Mouse (Mus musculus) c-Kit-positive CD71-negative TER-119-negative erythroid progenitor cells, embryonic 14.5 days (primary cell): ENCODE data around the gene Srarp.

Source experiments
- DNase-seq: peaks from one replicate; pipeline ENCODE4 v3.0.0-alpha.2; 2013; ENCODE audit warnings: low read depth

Srarp gene

GRCm38 (mm10) chr4:141425484-141426479, 10.1 kb downstream of the Srarp start:
- DNase-seq, result peak; percentile 60

- DNase-seq, result no peak
These were observed 12.0 kb downstream of the Srarp start for GRCm38 (mm10) chr4:141423691-141424431.

DNA sequence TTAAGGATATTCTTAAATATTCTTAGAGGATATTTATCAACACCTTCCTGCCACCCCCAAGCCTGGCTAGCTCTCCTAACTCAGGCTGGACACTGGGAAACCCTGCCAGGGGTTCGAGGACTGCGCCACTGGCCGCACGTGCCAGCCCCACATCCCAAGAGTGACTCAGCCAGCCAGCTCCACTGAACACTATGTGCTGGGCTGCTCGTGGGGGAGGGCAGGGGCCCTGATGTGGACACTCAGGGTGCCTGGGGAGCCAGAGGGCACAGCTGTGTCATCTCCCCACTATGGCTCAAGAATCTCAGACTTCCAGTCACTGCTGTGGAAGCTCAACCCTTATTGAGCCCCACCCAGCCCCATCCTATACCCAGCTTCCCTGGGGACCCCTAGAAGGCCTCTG, 12.6 kb downstream of the Srarp start:
- no peak for DNase-seq

DNA sequence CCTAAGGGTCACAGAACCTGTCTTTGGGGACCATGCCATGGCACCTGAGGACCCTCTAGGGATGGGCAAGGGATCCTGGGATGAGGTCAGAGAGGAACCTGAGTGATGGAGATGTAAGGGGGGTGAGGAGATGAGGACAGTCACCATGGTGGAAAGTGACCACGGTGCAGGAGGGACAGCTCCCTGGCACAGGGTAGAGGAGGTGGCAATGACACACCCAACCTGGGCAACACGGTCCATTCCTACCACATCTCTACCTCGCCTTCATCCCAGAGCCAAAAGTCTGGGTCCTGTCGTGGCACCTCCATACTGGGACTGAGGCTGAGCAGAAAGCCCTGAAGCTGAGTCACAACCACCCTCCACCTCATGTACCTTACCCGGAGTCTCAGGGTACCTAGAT, 13.1 kb downstream of the Srarp start:
- DNase-seq, result no peak

DNA sequence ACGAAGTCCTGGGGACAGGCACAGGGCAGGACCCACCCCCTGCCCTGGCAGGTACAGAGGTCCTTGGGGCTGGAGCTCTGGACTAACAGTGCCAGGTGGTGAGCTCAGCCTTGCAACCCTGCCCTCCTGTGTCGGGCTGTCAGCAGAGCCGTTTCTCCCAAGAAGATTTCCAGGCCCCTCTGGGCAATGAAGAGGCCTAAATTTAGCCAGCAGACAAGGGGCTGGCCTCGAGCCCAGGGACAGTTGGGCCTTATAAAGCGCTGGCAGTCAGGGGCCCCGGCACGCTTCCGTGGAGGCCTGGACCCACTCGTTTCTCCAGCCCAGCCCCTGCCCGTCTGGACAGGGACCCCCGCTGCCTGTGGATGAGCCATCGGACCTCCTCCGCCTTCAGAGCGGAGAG, 14.5 kb downstream of the Srarp start:
- DNase-seq, result no peak

DNA sequence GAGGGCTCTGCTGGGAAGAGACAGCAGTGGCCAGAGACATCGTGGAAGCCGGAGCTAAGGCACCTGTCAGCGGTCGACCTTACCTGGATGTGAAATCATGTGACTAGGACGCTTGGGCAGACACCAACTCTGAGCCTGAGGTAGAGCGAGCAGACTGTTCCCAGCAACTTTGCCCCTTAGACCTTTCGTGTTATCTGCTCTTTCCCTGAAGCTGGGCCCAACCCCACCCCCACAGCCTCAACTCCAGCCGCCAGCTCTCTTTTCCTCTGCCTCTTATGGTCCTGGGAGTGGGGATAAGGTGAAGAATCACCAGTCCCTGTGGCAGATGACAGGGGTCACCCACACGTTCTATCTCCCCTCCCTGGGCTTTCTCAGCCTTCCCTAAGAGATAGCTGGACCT, 15.0 kb downstream of the Srarp start:
- DNase-seq, result no peak

DNA sequence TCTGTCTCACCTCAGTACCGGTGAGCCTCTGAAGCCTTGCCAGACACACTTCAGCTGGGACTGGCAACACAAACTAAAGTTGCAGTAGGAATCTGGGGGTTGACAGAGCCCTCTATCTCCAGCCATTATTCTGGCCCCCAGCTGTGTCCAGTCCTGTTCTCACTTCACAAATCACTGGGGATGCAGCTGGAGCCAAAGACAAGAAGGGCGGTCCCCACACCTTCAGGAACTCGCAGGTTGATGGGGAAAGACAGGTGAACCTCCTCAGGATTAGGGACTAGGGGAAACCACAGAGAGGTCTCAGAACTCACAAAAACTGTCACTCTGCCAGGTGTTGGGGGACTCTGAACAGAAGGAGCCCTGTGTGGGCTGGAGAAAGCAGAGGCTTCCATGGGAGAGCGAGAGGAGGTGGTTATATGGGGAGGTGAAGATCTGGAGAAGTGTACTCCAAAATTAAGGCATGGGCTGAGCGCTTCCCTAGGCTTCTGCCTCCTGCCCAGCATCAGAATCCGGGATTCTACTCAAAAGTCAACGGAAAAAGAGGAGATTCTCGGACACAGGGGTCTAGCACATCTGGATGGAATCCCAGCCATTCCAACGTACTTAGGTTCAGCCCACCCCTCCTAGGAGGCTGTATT, 15.6 kb downstream of the Srarp start, which contains the start of gene Hspb7:
TSS of gene Hspb7 (plus strand) at position 588 of the 638 bp plus-strand sequence.
- no peak for DNase-seq

DNA sequence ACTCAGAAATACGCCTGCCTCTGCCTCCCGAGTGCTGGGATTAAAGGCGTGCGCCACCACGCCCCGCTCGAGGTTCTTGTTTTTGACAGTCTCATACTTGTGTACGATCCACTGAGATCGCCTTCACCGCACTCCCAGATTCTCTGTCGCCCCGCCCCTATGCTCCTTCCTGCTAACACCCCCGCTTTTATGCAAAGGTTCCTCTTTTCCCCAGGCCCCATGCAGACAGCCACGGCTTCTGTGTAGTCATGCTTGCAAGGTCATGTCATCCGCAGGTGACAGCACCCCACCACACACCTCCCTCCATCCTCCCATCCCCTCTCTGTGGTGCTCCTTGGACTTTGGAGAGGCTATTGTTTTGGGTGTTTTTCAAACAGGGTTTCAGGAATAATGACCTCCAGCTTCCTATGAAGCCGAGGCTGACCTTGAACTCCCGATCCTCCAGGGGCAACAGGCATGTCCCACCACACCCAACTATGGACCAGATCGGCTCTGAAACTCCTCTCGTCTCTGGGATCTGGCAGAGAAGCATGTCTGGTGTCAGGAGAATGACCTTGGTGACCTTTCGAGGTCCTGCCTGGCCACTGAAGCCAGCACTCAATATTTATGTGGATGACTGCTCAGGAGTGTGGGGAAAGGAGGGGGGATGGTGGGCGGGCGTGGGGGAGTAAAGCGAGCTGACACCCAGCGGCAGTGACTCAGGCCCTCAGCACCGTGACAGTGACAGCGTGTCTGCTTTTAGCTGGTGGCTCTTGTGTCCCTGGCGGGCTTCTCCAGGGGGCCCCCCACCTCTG, 16.3 kb downstream of the Srarp start:
- peak; percentile 13 for DNase-seq

DNA sequence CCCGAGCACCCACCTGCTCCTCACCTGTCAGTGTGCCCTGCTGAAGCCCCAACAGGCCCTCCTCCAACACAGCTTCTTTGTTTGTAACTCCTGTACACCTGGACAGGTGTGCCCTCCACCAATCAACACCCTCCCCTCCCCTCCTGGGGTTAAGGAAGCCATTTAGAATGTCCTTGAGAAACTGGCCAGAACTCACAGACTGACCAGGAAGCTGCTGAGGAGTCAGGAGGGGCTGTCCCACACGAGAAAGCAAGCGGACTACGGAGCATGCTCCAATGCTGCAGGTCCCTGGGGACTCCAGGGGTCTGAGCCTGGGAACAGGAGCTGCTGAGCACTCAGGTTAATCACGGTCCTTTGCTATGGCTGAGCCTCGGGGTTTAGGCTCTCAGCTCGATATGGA, 20.0 kb downstream of the Srarp start, which contains the start of gene Clcnkb:
TSS of gene Clcnkb (minus strand) at position 91 of the 400 bp plus-strand sequence.
- DNase-seq, result no peak

DNA sequence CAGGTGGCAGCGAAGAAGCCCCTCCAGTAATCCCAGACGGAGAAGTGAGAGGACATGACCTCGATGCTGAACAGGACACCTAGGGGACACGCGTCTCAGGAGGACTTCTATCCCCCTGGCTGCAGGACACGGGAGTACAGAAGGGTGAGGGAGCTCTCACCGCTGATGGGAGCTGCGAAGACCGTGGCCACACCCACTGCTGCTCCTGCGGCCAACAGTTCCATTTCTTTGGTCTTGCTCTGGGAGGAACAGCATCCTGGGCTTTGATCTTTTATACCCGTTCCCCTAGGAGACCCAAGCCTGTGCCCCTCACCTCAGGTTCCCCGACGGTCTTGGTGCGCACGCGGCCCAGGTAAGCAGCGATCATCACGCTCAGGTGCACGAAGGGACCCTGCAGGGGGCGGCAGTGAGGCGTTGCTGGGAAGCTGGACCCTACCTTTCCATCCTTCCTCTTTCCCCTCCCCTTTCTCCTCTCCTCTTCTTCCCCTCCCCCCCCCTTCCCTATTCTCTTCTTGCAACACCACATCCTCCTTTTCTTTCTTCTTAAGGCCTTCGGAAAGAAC, 24.4 kb downstream of the Srarp start:
- no peak for DNase-seq

GRCm38 (mm10) chr4:141408577-141408976, 27.3 kb downstream of the Srarp start:
- no peak for DNase-seq

DNA sequence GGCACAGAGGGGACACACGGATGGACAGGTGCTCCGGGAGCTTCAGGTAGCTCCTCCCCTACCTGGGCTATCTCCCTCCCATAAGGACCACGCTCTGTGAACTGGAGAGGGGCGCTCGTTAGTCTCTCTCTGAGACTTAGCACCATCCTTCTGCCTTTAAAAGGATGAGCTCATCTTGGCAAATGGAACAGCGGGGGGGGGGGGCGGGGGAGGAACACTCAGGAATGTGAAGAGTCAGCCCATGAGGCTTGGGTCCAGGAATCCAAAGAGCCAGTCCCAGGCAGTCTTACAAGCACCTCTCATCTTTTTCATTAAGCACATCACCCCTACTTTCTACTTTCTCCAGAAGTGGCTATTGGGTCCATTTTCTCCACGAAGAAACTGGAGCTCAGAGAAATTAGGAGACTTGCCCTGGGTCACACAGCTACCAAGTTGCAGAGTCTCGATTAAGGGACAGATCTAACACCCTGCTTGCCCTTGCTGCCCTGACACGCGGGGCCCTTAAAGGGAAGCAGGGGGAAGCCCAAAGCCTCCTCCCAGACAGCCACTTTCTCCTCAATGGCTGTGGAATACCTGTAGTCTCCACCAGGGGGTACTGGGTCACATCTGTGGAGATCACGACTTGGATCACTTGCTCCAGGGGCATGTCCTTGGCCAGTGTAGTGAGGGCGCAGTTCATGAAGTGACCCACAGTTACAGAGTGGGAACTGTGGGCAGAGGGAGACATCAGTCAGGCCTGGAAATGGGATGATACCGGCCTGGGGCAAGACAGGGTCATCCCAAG, 29.2 kb downstream of the Srarp start:
- peak; percentile 67 for DNase-seq

DNA sequence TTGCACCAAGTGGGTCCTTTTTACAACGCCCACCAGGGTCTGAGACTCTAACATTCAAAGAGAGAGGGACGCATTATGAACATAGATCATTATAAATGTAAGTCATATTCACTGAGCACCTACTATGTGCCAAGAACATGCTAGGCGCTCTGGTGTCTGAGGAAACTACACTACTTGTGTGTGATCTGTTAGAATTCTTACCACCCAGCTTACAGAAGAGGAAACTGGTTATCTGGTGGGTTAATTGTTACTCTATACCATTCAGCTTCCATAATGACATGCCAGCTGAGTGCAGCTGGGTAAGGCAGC, 30.6 kb downstream of the Srarp start:
- no peak for DNase-seq

GRCm38 (mm10) chr4:141404518-141405313, 31.2 kb downstream of the Srarp start:
- DNase-seq, result peak; percentile 70

DNA sequence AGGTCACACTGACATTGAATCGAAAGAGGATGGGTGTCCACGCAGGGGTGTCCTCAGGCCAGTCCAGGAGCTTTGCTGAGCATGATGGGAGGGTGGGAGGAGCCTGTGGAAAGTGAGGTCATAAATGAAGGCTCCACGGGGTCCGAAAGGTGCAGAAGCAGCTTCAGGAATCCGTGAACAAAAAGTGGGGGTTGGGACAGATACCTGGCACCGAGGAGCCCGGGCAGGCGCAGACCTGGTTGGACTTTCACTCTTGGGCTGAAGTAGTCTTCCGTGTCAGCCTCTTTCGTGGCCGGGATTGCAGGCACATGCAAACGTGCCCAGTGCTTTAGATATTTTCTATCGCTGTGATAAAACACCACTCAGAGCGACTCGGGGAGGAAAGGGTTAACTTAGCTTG, 35.7 kb downstream of the Srarp start:
- DNase-seq, result no peak

- no peak for DNase-seq
These were observed 37.4 kb downstream of the Srarp start, which contains the start of gene Clcnka for GRCm38 (mm10) chr4:141398545-141398944. Clcnka (minus strand) TSS chr4:141398724.

GRCm38 (mm10) chr4:141397861-141398260, 38.0 kb downstream of the Srarp start:
- DNase-seq, result no peak

GRCm38 (mm10) chr4:141394751-141395150, 41.2 kb downstream of the Srarp start:
- DNase-seq, result no peak

GRCm38 (mm10) chr4:141391293-141391692, 44.6 kb downstream of the Srarp start:
- no peak for DNase-seq
